ENCODE assay signal across 15 mouse cellular contexts in the genomic region with DNA sequence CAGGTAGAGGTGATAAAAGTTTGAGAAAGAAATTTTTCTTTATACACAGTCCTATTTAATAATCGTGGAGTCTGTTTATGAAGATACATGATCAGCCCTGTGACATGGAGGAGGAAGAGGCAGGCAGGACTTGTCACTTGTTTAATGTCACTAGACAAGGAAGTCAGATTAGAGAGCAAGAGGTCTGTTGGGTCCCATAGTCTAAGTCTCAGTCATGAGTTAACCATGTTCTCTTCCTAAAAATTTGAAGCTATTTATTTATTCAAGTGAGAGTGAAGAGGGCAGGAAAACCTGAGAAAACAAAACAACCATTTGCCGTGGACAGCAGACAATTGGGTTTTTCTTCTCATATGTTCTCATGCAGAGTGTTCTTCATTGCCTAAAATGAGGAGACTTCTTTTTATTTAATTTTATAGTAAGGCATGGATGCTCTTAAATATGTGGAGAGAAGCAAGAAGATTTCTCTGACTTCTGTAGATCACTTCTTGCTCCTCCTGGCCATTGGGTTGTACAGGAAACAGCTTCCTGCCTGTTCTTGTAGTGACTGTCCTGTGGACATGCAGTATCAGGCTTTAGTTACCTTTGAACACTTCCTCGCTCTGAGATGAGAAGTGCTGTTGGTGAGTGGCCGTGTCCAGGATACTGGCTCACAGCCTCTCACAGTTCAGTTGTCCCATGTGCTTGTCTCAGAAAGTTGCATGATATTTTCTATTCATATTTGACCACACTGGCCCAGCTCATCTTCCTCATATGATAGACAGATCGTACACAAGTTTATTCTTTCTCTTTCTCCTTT. TPM values are rescaled to one million over a fixed set of nuclear protein-coding genes. Genes with fewer than 3 reads are reported as not detected.
A peak's percentile ranks its signal among the peaks of the same experiment; 100 is the strongest.
DNase-seq lines count a peak whose midpoint lies in the region; ATAC-seq and TF ChIP-seq lines count a peak whose summit lies in the region.
"Had no signal": no experiment of that assay in that cellular context is flagged by ENCODE, and none has a peak within 500 bp of the region (broad histone marks: within the 10 kb centered on the region; RNA-seq: fewer than 3 reads in every experiment).

No protein-coding gene starts in this region.

- peaks cover 14% of the 10 kb centered on the region for H3K36me3 ChIP-seq in heart, embryonic 15.5 days
- H3K36me3 ChIP-seq in megakaryocyte, embryonic 14.5 days (replicated peaks; ENCODE audit: low read length), result no peaks in the 10 kb centered on the region
- H3K36me3 ChIP-seq: embryonic facial prominence, embryonic 12.5 days; midbrain, embryonic 13.5 days had no signal

- H3K4me1 ChIP-seq in heart, embryonic 15.5 days (replicated peaks), result peaks cover 44% of the 10 kb centered on the region
- H3K4me1 ChIP-seq in megakaryocyte, embryonic 14.5 days, result peaks cover 48% of the 10 kb centered on the region
- H3K4me1 ChIP-seq: embryonic facial prominence, embryonic 12.5 days had no signal

- H3K27me3 ChIP-seq in heart, embryonic 15.5 days, result no peaks in the 10 kb centered on the region
- H3K27me3 ChIP-seq in megakaryocyte, embryonic 14.5 days (replicated peaks), result peaks cover 17% of the 10 kb centered on the region
- H3K27me3 ChIP-seq: embryonic facial prominence, embryonic 12.5 days; midbrain, embryonic 13.5 days had no signal

- H3K9ac ChIP-seq in heart, embryonic 15.5 days, result no peak overlapping the region
- H3K9ac ChIP-seq: embryonic facial prominence, embryonic 12.5 days; midbrain, embryonic 13.5 days had no signal

- H3K27ac ChIP-seq in gastrocnemius, adult 2 months, result peak overlapping the region; percentile 74
- H3K27ac ChIP-seq in heart, embryonic 15.5 days, result peak overlapping the region; percentile 66
- no peak overlapping the region for H3K27ac ChIP-seq in layer of hippocampus, adult 2 months
- H3K27ac ChIP-seq: embryonic facial prominence, embryonic 12.5 days; midbrain, embryonic 13.5 days had no signal

- no peak for TF ChIP-seq CTCF in gastrocnemius, adult 2 months (IDR thresholded peaks at IDR 0.05)
- TF ChIP-seq CTCF in layer of hippocampus, adult 2 months (conservative IDR thresholded peaks at IDR 0.05), result no peak

- peak overlapping the region; percentile 25; the same call in 1 of the 2 replicates for H3K4me3 ChIP-seq in gastrocnemius, adult 2 months
- H3K4me3 ChIP-seq in heart, embryonic 15.5 days, result no peak overlapping the region
- H3K4me3 ChIP-seq in megakaryocyte, embryonic 14.5 days (replicated peaks), result peak overlapping the region; percentile 81
- H3K4me3 ChIP-seq in layer of hippocampus, adult 2 months, result no peak overlapping the region
- H3K4me3 ChIP-seq: embryonic facial prominence, embryonic 12.5 days; midbrain, embryonic 13.5 days had no signal

- DNase-seq in gastrocnemius, adult 2 months, result no peak
- DNase-seq in gastrocnemius, postnatal 36 days, result no peak
- no peak for DNase-seq in heart, adult 18-20 months
- DNase-seq in retina, embryonic 14.5 days (ENCODE audit: low spot score), result no peak
- DNase-seq in layer of hippocampus, adult 2 months (ENCODE audit: low spot score in 2 of 2), result no peak
- DNase-seq: adrenal gland, postnatal 14 days; cerebellum, adult 18-20 months; cerebellum, postnatal 36 days; thymus, postnatal 25 days had no signal

- intact Hi-C loops in gastrocnemius, adult 2 months (cut with DNase I), result no loop called here
- intact Hi-C loops in gastrocnemius, postnatal 36 days (cut with DNase I), result no loop called here

- 59% methylated on average over 5 of the region's 5 CpGs for WGBS in heart, embryonic 15.5 days

- H3K4me2 ChIP-seq in heart, embryonic 15.5 days, result peak overlapping the region; percentile 8; the same call in 1 of the 2 replicates
- H3K4me2 ChIP-seq: embryonic facial prominence, embryonic 12.5 days; midbrain, embryonic 13.5 days had no signal

- H3K9me3 ChIP-seq in heart, embryonic 15.5 days (replicated peaks), result no peaks in the 10 kb centered on the region
- no peaks in the 10 kb centered on the region for H3K9me3 ChIP-seq in megakaryocyte, embryonic 14.5 days
- H3K9me3 ChIP-seq: embryonic facial prominence, embryonic 12.5 days; midbrain, embryonic 13.5 days had no signal

- no peak; the same call in 1 of the 2 replicates for ATAC-seq in heart, embryonic 15.5 days (replicated peaks; ENCODE audit: insufficient number of reproducible peaks, insufficient read depth, low FRiP score, low read depth)
- ATAC-seq in megakaryocyte, adult 5-6 weeks (ENCODE audit: poor library complexity, severe bottlenecking), result no peak
- ATAC-seq: forebrain, embryonic 16.5 days; midbrain, embryonic 13.5 days had no signal

RNA-seq across cellular contexts. Expression of gene Fam198b, which starts 22.1 kb away (rescaled TPM):
- 1 to 10 TPM; 5.7 to 7.1 TPM for total RNA-seq in gastrocnemius, adult 2 months (2021)
- 1 to 10 TPM; 7.6 to 8.4 TPM for total RNA-seq in gastrocnemius, postnatal 36 days (2021)
- polyA plus RNA-seq in heart, embryonic 15.5 days (2015; fragmentation: Nextera tagmentation; extraction: Ambion mirVana), result 53.3 and 64.5 TPM in 2 replicates
- 10 to 100 TPM in 1 of 2 experiments, 1 to 10 TPM in 1; 8.6 to 11.9 TPM for total RNA-seq in heart, adult 18-20 months (2021)
- 0.08 TPM in 1 of 2 replicates, not detected in the other for polyA plus RNA-seq in megakaryocyte, embryonic 14.5 days (2012; ENCODE audit: insufficient read depth, low replicate concordance)
- 0.40 and 0.55 TPM in 2 replicates for total RNA-seq in megakaryocyte, adult 5-6 weeks (2015)
- 0.73 and 1.0 TPM in 2 replicates for total RNA-seq in megakaryocyte, adult 5-6 weeks (2017)
- total RNA-seq in layer of hippocampus, adult 2 months (2021), result 1 to 10 TPM; 4.8 to 5.8 TPM

RNA-seq across cellular contexts. Expression of gene Tmem144, which starts 53.9 kb away (rescaled TPM):
- 1 to 10 TPM in 1 of 2 experiments, under 1 TPM in 1; 0.74 to 2.7 TPM for total RNA-seq in gastrocnemius, adult 2 months (2021)
- total RNA-seq in gastrocnemius, postnatal 36 days (2021), result 1 to 10 TPM; 1.3 TPM
- 8.3 and 8.9 TPM in 2 replicates for polyA plus RNA-seq in heart, embryonic 15.5 days (2015; fragmentation: Nextera tagmentation; extraction: Ambion mirVana)
- total RNA-seq in heart, adult 18-20 months (2021), result 10 to 100 TPM; 16.4 to 18.8 TPM
- not detected in 2 replicates for polyA plus RNA-seq in megakaryocyte, embryonic 14.5 days (2012; ENCODE audit: insufficient read depth, low replicate concordance)
- 1.9 and 2.7 TPM in 2 replicates for total RNA-seq in megakaryocyte, adult 5-6 weeks (2015)
- 1.2 and 1.5 TPM in 2 replicates for total RNA-seq in megakaryocyte, adult 5-6 weeks (2017)
- 10 to 100 TPM; 18.3 to 23.4 TPM for total RNA-seq in layer of hippocampus, adult 2 months (2021)

Comparison
In these comparisons a context has a peak if more than half of its experiments do, and no peak if none do; other contexts are left out.
1. H3K4me3 ChIP-seq: peak in gastrocnemius, adult 2 months (single experiment) and megakaryocyte, embryonic 14.5 days (single experiment); none in heart, embryonic 15.5 days (single experiment) and layer of hippocampus, adult 2 months (single experiment).
2. RNA of gene Tmem144, which starts 53.9 kb away (total RNA-seq): 18.3 to 23.4 TPM in layer of hippocampus, adult 2 months and 16.4 to 18.8 TPM in heart, adult 18-20 months; 0.74 to 2.7 TPM in gastrocnemius, adult 2 months, 1.2 to 2.7 TPM in megakaryocyte, adult 5-6 weeks and 1.3 TPM in gastrocnemius, postnatal 36 days; every median in the first group is over 4 times any median in the second.